Mouse (Mus musculus) lung, adult 2 months (tissue): ENCODE measurements at regions not wholly inside any gene's neighbourhood (a gene's known extent, or its start where the extent isn't known, plus 50 kb on each side); places are given as distances from the start of the nearest gene placed in this dataset.

Experiments used
- CTCF ChIP-seq: fragments of 200-500 bp; IDR thresholded peaks from 2 replicates; pipeline ENCODE4 v1.5.1; 2011; ENCODE audit warnings: mild to moderate bottlenecking, low read length, control low read depth; ENCODE audit not compliant: insufficient read depth
- POLR2A ChIP-seq: fragments of 200-500 bp; IDR thresholded peaks from 2 replicates; pipeline ENCODE4 v1.6.1; 2011; ENCODE audit warnings: low read depth, mild to moderate bottlenecking, control low read depth, low read length, borderline replicate concordance; ENCODE audit errors: extremely low read depth

GRCm38 (mm10) chr8:31574136-31574535 is 1854.4 kb upstream of the 5930422O12Rik start:
- TF ChIP-seq CTCF (no peak), POLR2A (no peak)
